Mouse (Mus musculus) midbrain, embryonic 10.5 days (tissue): Measurements from ENCODE around the gene Sema3b. TPM values are rescaled to one million over a fixed set of nuclear protein-coding genes. Genes with fewer than 3 reads are reported as not detected.
"Not testable (repeated sequence)": the region's sequence is repeated elsewhere in the genome, so short reads cannot be mapped to it uniquely, and the experiment has no call there.

Source experiments
- DNase-seq: peaks from one replicate; pipeline ENCODE4 v3.0.0-alpha.2; 2017; ENCODE audit warnings: low spot score
- H3K27ac ChIP-seq: fragments of 300-500 bp; sonication (generic); replicated peaks from 2 replicates; pipeline ENCODE4 v1.5.1; 2016; ENCODE audit warnings: mild to moderate bottlenecking
- H3K27me3 ChIP-seq: fragments of 300-500 bp; sonication (generic); 2 replicates; pipeline ENCODE4 v1.6.1; 2016; ENCODE audit warnings: low read depth, mild to moderate bottlenecking; ENCODE audit not compliant: poor library complexity, severe bottlenecking
- H3K36me3 ChIP-seq: fragments of 300-500 bp; sonication (generic); 2 replicates; pipeline ENCODE4 v1.6.1; 2016; ENCODE audit warnings: mild to moderate bottlenecking, moderate library complexity
- H3K4me1 ChIP-seq: fragments of 300-500 bp; sonication (generic); 2 replicates; pipeline ENCODE4 v1.6.1; 2016
- H3K4me3 ChIP-seq: fragments of 300-500 bp; sonication (generic); 2 replicates; pipeline ENCODE4 v1.5.1; 2016; ENCODE audit warnings: mild to moderate bottlenecking, moderate library complexity
- H3K9me3 ChIP-seq: fragments of 300-500 bp; sonication (generic); replicated peaks from 2 replicates; pipeline ENCODE4 v1.6.1; 2016; ENCODE audit warnings: mild to moderate bottlenecking
- WGBS: fragments of 180-500 bp; shearing (Covaris S2); methylation state at CpG from one replicate; pipeline ENCODE4 v1.1.7; 2016; 5-methylcytosine and 5-hydroxymethylcytosine counted together
- polyA plus RNA-seq: library from polyadenylated mRNA; unstranded; fragments of >200 nt; fragmentation: Nextera tagmentation; extraction: Ambion mirVana; gene quantifications from 2 replicates; pipeline ENCODE4 v1.2.1, GENCODE M21; 2016

Gene Sema3b
- polyA plus RNA-seq, 1 experiment from 2014 or later: 1.8 TPM

DNA sequence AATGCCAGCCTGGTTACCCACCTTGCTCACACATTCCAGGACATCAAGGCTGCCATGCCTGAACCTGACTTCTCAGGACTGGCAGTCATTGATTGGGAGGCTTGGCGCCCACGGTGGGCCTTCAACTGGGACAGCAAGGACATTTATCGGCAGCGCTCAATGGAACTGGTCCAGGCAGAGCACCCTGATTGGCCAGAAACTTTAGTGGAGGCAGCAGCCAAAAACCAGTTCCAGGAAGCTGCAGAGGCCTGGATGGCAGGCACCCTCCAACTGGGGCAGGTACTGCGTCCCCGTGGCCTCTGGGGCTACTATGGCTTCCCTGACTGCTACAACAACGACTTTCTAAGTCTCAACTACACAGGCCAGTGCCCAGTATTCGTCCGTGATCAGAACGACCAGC, 31.2 kb downstream of the Sema3b start:
- 95% methylated on average over 10 of the region's 10 CpGs for WGBS
- Histone ChIP-seq H3K4me3 (peak overlapping the region; percentile 53; the same call in 1 of the 2 replicates), H3K4me1 (peaks cover 67% of the 10 kb centered on the region), H3K36me3 (peaks cover 31% of the 10 kb centered on the region), H3K27me3 (no peaks in the 10 kb centered on the region), H3K27ac (0 out of 2 replicates have a peak overlapping the region, but pooled peaks have one; percentile 35), H3K9me3 (0 out of 2 replicates have a peak, but pooled peaks cover 6% of the 10 kb centered on the region)
- no peak for DNase-seq

DNA sequence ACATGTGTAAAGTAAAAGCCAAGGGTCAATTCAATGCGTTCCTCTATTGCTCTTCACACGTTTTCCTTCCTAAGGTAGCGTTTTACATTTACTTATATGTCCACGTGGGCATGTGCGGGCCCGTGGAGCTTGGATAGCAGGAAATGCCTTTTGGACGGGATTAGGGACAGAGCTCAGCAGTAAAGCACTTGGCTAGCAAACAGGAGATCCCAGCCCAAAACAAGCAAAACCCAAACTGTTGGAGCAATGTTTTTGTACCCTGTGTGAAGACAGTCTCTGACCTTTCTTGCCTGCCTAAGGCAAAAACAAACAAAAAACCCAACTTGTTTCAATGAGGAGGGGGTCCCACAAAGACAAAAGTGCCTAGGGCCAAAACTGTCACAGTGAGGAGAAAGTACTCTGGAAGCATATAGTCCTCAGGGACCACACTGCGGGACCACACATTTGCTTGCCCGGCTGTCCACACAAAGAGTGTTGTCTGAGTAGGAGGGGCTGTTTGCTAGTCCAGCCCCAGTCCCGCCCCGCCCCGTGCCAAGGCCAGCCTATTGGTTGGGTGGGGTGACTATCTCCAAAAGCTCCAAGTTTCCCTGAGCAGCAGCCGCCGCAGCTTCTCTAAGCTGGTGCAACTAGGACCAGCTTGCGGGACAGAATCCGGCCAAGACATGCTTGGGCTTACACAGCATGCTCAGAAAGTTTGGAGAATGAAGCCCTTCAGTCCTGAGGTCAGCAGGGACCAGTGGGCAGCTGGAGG, 32.5 kb downstream of the Sema3b start, which contains the start of gene Hyal1:
Gene Hyal1 (plus strand): TSS at position 571 of the 751 bp plus-strand sequence.
- Histone ChIP-seq H3K4me3 (peak within 1 kb of the TSS; percentile 53), H3K27me3 (no peaks in the 10 kb centered on the region), H3K4me1 (peaks cover 66% of the 10 kb centered on the region), H3K36me3 (peaks cover 39% of the 10 kb centered on the region), H3K9me3 (0 out of 2 replicates have a peak, but pooled peaks cover 6% of the 10 kb centered on the region), H3K27ac (peak within 1 kb of the TSS; percentile 81)
- peak; percentile 85 for DNase-seq
- WGBS: 30% methylated on average over 16 of the region's 16 CpGs

DNA sequence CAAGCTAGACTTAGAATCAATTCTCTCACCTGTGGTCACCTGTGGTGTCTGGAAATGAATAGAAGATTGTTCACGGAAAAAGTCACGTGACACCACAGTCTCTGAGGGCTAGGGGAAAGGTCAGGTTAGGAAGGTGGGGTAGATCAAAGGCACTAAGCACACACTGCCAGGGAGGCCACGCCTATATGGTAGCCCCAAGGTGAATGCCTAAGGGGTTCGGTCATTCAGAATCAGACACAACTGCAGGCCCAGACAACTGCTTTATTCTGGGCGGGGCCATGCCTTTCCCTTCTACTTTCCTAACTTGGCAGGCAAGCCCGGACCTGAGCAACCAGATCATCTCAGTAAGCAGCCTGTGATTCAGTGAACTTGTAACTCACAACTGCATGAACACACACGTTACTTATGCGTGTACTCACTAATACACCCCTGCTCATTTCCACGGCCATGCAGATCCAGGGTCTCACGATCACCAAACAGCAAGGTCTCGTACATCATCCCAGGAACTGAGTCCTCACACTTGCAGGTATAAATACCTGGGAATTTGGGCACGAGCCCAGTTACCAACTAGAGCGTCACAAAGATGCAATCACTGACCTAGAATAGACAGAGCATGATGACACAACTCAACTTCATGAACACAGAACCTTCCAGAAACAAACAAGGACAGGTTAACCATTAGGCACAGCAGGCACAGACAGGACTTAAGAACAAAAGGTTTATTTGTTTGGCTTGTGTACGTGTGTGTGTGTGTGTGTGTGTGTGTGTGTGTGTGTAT, 33.3 kb downstream of the Sema3b start:
- peak overlapping the region; percentile 81 for H3K27ac ChIP-seq
- peaks cover 66% of the 10 kb centered on the region for H3K4me1 ChIP-seq
- WGBS: 87% methylated on average over 14 of the region's 14 CpGs
- DNase-seq: no peak
- no peaks in the 10 kb centered on the region for H3K27me3 ChIP-seq
- 0 out of 2 replicates have a peak, but pooled peaks cover 6% of the 10 kb centered on the region for H3K9me3 ChIP-seq
- peaks cover 46% of the 10 kb centered on the region for H3K36me3 ChIP-seq
- H3K4me3 ChIP-seq: no peak overlapping the region

DNA sequence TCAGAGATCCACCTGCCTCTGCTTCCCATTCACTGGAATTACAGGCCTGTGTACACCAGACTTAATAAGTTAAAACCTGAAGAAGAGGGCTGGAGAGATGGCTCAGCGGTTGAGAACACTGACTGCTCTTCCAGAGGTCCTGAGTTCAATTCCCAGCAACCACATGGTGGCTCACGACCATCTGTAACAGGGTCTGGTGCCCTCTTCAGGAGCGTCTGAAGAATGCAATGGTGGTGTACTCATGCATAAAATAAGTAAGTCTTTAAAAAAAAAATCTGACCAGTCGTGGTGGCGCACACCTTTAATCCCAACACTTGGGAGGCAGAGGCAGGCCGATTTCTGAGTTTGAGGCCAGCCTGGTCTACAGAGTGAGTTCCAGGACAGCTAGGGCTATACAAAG, 35.3 kb downstream of the Sema3b start:
- Histone ChIP-seq H3K36me3 (peaks cover 52% of the 10 kb centered on the region), H3K4me1 (peaks cover 59% of the 10 kb centered on the region)
- H3K9me3 ChIP-seq, H3K27ac ChIP-seq, H3K27me3 ChIP-seq, DNase-seq, H3K4me3 ChIP-seq: not testable (repeated sequence)
- WGBS: 75% methylated on average over 6 of the region's 6 CpGs

DNA sequence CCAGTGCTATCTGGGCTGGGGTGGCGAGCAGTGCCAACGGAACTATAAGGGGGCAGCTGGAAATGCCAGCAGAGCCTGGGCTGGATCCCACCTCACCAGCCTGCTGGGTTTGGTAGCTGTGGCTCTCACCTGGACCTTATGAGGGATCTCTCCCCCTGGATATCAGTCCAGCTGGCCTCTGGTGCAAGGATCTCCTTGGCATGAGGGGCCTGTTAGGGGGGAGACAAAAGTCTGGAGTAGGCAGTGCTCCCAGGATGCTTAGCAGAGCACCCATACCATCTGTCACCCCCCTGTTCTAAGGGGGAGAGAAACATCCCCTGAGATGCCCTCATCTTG, 36.7 kb downstream of the Sema3b start:
- WGBS: 95% methylated on average over 2 of the region's 2 CpGs
- Histone ChIP-seq H3K27me3 (no peaks in the 10 kb centered on the region), H3K4me3 (peak overlapping the region; percentile 11), H3K27ac (no peak overlapping the region), H3K4me1 (peaks cover 59% of the 10 kb centered on the region), H3K36me3 (peaks cover 51% of the 10 kb centered on the region), H3K9me3 (0 out of 2 replicates have a peak, but pooled peaks cover 6% of the 10 kb centered on the region)
- no peak for DNase-seq

DNA sequence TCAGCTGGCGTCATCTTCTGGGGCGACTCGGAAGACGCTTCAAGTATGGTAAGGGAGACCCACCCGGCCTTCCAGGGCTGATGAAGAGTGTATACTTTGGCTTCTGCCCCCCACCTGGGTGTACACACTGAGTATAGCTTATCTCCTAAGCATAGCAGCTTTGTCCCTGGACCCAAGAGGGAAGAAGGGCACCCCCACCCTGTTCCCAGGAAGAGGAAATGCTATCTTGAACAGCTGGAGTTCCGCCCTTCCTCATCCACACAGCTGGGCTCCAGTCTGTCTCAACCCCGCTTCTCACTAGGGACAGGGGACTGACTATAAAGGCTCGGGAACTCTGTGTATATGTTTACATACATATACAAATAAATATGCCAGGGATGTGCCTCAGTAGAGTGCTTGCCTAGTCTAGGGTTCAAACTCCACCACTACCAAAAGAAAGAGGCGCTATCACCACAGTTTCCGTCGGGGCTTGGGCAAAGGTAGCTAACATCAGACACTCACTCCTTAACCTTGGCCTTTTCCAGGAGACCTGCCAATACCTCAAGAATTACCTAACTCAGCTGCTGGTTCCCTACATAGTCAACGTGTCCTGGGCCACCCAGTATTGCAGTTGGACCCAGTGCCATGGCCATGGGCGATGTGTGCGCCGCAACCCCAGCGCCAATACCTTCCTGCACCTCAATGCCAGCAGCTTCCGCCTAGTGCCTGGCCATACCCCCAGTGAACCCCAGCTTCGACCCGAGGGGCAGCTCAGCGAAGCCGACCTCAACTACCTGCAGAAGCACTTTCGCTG, 37.3 kb downstream of the Sema3b start:
- 95% methylated on average over 22 of the region's 22 CpGs for WGBS
- Histone ChIP-seq H3K27ac (no peak overlapping the region), H3K4me3 (peak overlapping the region; percentile 89), H3K36me3 (peaks cover 51% of the 10 kb centered on the region), H3K9me3 (0 out of 2 replicates have a peak, but pooled peaks cover 6% of the 10 kb centered on the region), H3K27me3 (no peaks in the 10 kb centered on the region), H3K4me1 (peaks cover 59% of the 10 kb centered on the region)
- DNase-seq: no peak

DNA sequence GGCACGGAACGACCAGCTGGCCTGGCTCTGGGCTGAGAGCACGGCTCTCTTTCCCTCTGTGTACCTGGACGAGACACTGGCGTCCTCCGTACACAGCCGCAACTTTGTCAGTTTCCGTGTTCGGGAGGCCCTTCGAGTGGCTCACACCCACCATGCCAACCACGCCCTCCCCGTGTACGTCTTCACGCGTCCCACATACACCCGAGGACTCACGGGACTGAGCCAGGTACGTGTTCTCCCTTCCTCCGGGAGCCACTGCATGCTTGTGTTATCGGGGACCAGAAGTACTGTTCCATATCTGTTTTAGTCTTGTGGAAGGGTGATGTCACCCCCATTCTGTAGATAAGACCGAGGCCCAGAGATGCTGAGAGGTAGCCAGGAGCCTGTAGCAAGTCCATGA, 38.2 kb downstream of the Sema3b start:
- Histone ChIP-seq H3K4me1 (peaks cover 59% of the 10 kb centered on the region), H3K27ac (peak overlapping the region; percentile 98; the same call in 1 of the 2 replicates), H3K27me3 (no peaks in the 10 kb centered on the region), H3K9me3 (0 out of 2 replicates have a peak, but pooled peaks cover 6% of the 10 kb centered on the region), H3K36me3 (peaks cover 58% of the 10 kb centered on the region), H3K4me3 (peak overlapping the region; percentile 89)
- no peak for DNase-seq
- 94% methylated on average over 21 of the region's 21 CpGs for WGBS

DNA sequence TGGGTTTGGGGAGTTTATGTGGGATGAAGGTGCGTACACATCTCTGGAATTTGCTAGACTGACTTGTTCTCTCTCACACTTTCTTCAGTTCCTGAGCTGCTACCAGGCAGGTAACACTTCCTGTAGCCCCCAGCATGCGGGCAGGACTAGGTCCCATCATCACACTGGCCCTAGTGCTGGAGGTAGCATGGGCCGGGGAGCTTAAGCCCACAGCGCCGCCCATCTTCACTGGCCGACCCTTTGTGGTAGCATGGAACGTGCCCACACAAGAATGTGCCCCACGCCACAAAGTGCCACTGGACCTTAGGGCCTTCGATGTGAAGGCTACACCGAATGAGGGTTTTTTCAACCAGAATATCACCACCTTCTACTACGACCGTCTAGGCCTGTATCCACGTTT, 39.0 kb downstream of the Sema3b start:
- DNase-seq: no peak
- Histone ChIP-seq H3K4me1 (peaks cover 62% of the 10 kb centered on the region), H3K36me3 (peaks cover 64% of the 10 kb centered on the region)

DNA sequence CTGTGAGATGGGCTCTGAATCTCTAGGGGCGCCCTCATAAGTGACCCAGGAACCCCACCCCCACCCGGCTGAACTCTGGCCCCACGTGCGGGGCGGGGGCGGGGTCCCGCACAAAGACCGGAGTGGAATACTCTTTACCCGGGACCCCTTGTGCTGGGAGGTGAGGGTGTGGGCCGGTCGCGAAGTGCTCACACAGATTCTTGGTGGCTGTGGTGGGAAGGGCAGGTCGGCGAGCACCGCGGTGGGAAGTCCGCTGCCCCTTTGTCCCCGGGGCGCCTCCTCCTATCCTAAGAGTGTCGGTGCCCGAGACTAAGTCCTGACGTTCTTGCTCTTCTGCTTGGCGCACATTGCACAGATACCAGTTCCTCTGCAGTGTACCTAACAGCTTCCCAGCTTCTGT, 39.8 kb downstream of the Sema3b start:
- WGBS: 1% methylated on average over 23 of the region's 23 CpGs
- Histone ChIP-seq H3K9me3 (0 out of 2 replicates have a peak, but pooled peaks cover 6% of the 10 kb centered on the region), H3K4me1 (peaks cover 69% of the 10 kb centered on the region), H3K27me3 (no peaks in the 10 kb centered on the region), H3K27ac (peak overlapping the region; percentile 98), H3K36me3 (peaks cover 64% of the 10 kb centered on the region), H3K4me3 (peak overlapping the region; percentile 89)
- no peak for DNase-seq

More for the DNA sequence above, 39.0 kb downstream of the Sema3b start:
- Histone ChIP-seq H3K27ac (peak overlapping the region; percentile 98), H3K4me3 (peak overlapping the region; percentile 89), H3K27me3 (no peaks in the 10 kb centered on the region), H3K9me3 (0 out of 2 replicates have a peak, but pooled peaks cover 6% of the 10 kb centered on the region)
- 57% methylated on average over 13 of the region's 13 CpGs for WGBS

DNA sequence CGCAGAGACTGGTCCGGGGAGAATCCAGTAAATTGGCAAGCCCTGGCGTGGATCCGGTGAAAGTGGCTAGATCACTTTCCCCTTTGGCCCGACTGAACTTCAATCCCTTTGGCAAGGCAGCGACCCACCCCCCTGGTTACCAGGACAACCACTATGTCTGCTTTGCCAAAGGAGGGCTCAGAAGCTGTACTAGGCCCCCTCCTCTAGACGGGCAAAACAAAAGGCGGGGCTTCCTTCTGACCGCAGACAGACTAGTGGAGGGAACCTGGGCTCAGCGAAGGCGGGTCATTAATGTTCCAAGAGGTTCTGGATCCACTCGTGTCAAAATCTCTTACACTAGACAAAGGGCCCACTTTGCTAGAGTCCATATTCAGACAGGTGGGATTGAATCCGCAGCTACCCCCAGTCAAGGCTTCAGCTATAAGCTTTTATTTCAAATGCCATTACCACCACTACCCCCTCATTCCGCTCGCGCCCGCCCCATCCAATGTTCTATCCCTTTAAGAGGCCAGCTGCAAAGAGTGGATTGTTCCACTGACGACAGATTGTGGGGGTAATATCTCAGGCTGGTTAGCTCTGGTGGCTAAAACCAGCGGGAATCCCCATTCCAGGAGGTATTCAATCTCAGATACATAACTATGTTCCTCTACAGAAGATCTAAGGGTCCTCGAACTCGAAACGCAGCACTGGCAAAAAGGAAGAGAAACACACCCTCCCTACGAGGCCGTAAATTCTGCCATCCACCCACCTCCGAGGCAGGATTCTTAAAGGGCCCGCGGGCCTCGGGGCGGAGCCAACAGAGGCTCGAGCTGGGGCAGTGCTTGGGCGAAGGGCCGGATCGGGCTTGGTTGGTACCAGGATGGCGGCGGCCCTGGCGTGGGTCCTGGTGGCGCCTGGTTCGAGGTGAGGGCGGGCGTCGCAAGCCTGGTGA, 40.4 kb downstream of the Sema3b start:
- no peaks in the 10 kb centered on the region for H3K27me3 ChIP-seq
- H3K36me3 ChIP-seq: peaks cover 62% of the 10 kb centered on the region
- H3K27ac ChIP-seq: peak overlapping the region; percentile 98
- peaks cover 76% of the 10 kb centered on the region for H3K4me1 ChIP-seq
- WGBS: under 1% methylated on average over 41 of the region's 41 CpGs
- peak overlapping the region; percentile 89 for H3K4me3 ChIP-seq
- peak; percentile 90 for DNase-seq
- 0 out of 2 replicates have a peak, but pooled peaks cover 4% of the 10 kb centered on the region for H3K9me3 ChIP-seq

DNA sequence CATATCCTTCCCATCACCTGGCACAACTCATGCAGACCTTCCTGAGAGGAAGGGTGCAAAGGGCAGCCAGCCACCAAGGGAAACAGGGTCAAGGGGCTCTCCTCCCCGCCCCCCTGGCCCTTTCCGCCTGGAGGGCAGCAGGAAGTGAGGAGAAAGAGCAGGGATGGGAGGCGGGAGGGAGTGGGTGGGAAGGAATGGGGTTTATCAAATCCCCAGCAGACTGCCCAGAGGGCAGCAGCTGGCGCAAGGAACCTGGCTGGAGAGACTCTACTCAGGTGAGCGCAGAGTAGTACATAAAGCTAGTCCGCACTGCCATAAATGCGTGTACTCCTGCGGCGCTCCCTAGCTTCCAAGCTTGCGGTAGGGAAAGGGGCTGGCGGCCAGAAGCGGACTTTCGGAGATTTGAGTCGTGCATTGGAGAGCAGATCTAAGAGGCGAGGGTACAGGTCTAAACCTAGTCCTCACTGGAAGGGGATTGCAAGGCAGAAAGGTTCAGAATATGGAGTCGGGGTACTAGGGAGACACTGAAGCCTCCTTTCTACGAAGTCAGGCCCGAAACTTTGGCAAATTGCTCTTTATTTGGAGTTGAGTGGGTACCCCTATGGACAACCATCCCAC, 41.2 kb downstream of the Sema3b start, which contains the start of gene Hyal2:
Gene Hyal2 (plus strand): TSS at position 244 of the 618 bp plus-strand sequence.
- Histone ChIP-seq H3K36me3 (peaks cover 54% of the 10 kb centered on the region), H3K27ac (peak within 1 kb of the TSS; percentile 98), H3K4me1 (peaks cover 84% of the 10 kb centered on the region), H3K9me3 (no peaks in the 10 kb centered on the region), H3K27me3 (no peaks in the 10 kb centered on the region), H3K4me3 (peak within 1 kb of the TSS; percentile 89)
- WGBS: 3% methylated on average over 18 of the region's 18 CpGs
- peak; percentile 31 for DNase-seq
